Mouse (Mus musculus) frontal cortex, adult 2 months (tissue): ENCODE measurements around the gene Myzap. TPM values are rescaled to one million over a fixed set of nuclear protein-coding genes. Genes with fewer than 3 reads are reported as not detected.
"Not testable (repeated sequence)": the region's sequence is repeated elsewhere in the genome, so short reads cannot be mapped to it uniquely, and the experiment has no call there.

Experiments used
- DNase-seq, 2 experiments: peaks; one replicate each; pipeline ENCODE4 v3.0.0; 2022; ENCODE audit warnings: low spot score in 1 of 2; ENCODE audit errors: extremely low spot score in 1 of 2
- polyA plus RNA-seq: library from polyadenylated mRNA; depleted of rRNA; stranded (reverse); fragments of >200 nt; gene quantifications from 2 replicates; pipeline ENCODE4 v1.2.3, GENCODE M21; 2012; rRNA removed

The Myzap gene
- polyA plus RNA-seq, 1 experiment, result 0.74 TPM

GRCm38 (mm10) chr9:71485475-71486094 lies 106.6 kb downstream of the Myzap start, which contains the start of gene Polr2m:
Gene Polr2m, minus strand, starts transcription at chr9:71485935.
- peak; percentile 87 to 96 for DNase-seq

GRCm38 (mm10) chr9:71484871-71485474 lies 107.2 kb downstream of the Myzap start:
- DNase-seq, result no peak

- DNase-seq, result not testable (repeated sequence)
These were observed 108.3 kb downstream of the Myzap start for GRCm38 (mm10) chr9:71483872-71484271.

- DNase-seq, result no peak
These were observed 111.9 kb downstream of the Myzap start for GRCm38 (mm10) chr9:71480305-71480704.

GRCm38 (mm10) chr9:71479413-71479812 lies 112.7 kb downstream of the Myzap start:
- DNase-seq, result no peak

GRCm38 (mm10) chr9:71478596-71478995 lies 113.6 kb downstream of the Myzap start:
- no peak for DNase-seq

GRCm38 (mm10) chr9:71476601-71477000 lies 115.6 kb downstream of the Myzap start:
- DNase-seq, result no peak

- DNase-seq, result no peak
These were observed 116.6 kb downstream of the Myzap start for GRCm38 (mm10) chr9:71475536-71475935.

GRCm38 (mm10) chr9:71467434-71467833 lies 124.7 kb downstream of the Myzap start:
- DNase-seq, result no peak

GRCm38 (mm10) chr9:71466111-71466510 lies 126.0 kb downstream of the Myzap start:
- peak in 1 of 2 experiments; percentile 27 for DNase-seq

GRCm38 (mm10) chr9:71463072-71463667 lies 129.0 kb downstream of the Myzap start:
- no peak for DNase-seq

- DNase-seq, result no peak
These were observed 135.4 kb downstream of the Myzap start for GRCm38 (mm10) chr9:71456738-71457137.

Other genes starting within 250 kb of the Myzap start
- gene Polr2m, start 106.4 kb downstream of the Myzap start, polyA plus RNA-seq, result 336 and 393 TPM in 2 replicates
- gene Cgnl1, start 179.2 kb upstream of the Myzap start, polyA plus RNA-seq, result 9.4 and 10.4 TPM in 2 replicates